Mouse (Mus musculus): ENCODE data around the gene Gfm2.
A peak's percentile ranks its signal among the peaks of the same experiment; 100 is the strongest.
"Not testable (repeated sequence)": the region's sequence is repeated elsewhere in the genome, so short reads cannot be mapped to it uniquely, and the experiment has no call there.

The Gfm2 gene

GRCm38 (mm10) chr13:97137466-97138400, at the start of gene Gfm2, which contains the start of gene Nsa2:
Gfm2 (plus strand) TSS chr13:97137937.
Nsa2 (minus strand) TSS chr13:97137937.
- peak; percentile 90 to 94 for DNase-seq

- no peak for DNase-seq
Observed at GRCm38 (mm10) chr13:97088183-97088582, 49.6 kb upstream of the Gfm2 start.

GRCm38 (mm10) chr13:97095726-97096125, 42.0 kb upstream of the Gfm2 start:
- DNase-seq: no peak

DNA sequence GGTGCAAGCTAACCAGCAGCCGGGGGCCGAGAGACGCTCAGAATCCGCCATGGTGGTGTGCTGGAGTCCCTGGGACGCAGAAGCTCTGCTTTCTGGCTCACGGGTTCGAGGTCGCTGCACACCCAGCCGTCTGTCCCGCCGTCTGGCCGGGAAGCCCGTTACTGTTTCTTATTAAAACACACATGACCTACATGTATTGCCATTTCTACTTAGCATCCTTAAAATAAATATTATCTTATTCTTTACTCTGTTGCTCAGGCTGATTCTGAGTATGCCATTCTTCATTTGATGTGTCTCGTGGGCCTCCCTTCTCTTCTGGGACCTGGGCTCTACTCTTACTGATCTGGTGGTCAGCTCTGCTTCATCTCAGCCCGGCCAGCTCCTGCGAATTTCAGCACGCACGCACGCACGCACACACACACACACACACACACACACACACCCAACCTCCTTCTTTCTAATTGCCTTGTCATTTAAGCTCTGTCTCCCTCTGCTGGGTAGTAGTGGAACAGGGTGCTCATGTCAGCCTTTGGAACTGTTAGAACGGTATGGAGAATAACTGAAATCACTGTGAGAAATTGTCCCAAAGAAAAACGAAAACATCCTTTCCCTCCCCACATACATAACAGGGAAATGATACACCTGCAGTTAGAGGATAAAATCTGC, 38.4 kb upstream of the Gfm2 start, which contains the start of gene Gm6169:
Gene Gm6169, minus strand, starts transcription at position 51 of the 666 bp plus-strand sequence.
- peak; percentile 56 to 77 for DNase-seq

GRCm38 (mm10) chr13:97104996-97105395, 32.7 kb upstream of the Gfm2 start:
- no peak for DNase-seq

DNA sequence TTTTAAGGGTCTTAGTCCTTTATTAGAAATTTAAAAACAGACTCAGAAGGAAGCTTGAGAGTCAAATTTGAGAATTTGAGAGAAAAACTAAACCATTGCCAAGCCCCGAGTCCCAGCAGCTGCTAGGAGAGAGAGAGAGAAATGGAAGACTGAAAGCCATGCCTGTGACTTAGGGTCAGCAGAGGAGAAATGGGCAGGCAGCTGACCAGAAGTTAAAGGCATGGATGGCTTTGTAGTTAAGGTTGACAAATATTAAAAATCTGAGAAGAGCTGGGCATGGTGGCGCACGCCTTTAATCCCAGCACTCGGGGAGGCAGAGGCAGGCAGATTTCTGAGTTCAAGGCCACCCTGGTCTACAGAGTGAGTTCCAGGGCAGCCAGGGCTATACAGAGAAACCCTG, 30.0 kb upstream of the Gfm2 start:
- peak; percentile 4 to 25 for DNase-seq

DNA sequence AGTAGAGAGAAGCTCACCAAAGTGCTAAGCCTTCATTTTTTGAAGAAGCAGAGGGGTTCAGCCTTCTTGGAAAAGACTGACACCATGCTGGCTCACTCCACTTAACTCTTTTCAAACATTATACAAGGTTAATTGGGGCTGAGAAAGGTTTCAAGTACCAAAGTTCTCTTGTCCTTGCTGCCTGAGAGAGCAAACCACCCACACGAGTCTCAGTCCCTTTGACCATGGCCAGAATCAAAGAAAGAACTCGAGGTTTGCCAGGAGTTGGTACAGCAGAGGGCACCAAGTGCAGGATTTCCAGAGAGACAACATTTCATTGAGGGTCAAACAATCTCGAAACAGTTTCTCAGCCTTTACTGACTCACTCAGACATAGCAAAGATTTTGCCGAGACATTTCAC, 28.7 kb upstream of the Gfm2 start:
- DNase-seq: peak; percentile 29 to 35

GRCm38 (mm10) chr13:97121341-97121740, 16.4 kb upstream of the Gfm2 start:
- no peak for DNase-seq

GRCm38 (mm10) chr13:97129654-97130053, 8.1 kb upstream of the Gfm2 start:
- not testable (repeated sequence) for DNase-seq

DNA sequence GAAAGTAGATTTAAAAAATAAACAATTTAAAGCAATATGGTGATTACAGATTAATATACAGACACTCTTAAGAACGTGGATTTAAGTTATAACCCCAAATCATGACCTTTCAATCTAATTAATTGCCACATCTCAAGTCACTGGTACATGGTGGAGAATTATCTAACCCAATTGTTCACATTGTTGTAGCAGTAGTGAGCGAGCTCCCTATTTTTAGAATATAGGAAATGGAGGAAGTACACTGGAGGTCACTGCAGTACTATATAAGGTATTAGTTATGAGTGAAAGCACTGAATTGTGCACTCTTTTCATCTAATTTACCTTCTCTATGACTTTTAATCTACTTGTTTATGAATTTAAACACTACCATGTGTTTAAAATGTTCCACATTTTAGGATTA, 7.3 kb upstream of the Gfm2 start:
- not testable (repeated sequence) for DNase-seq

- not testable (repeated sequence) for DNase-seq
Observed at GRCm38 (mm10) chr13:97138404-97138931, 731 bp downstream of the Gfm2 start.

GRCm38 (mm10) chr13:97142321-97142720, 4.6 kb downstream of the Gfm2 start:
- no peak for DNase-seq

DNA sequence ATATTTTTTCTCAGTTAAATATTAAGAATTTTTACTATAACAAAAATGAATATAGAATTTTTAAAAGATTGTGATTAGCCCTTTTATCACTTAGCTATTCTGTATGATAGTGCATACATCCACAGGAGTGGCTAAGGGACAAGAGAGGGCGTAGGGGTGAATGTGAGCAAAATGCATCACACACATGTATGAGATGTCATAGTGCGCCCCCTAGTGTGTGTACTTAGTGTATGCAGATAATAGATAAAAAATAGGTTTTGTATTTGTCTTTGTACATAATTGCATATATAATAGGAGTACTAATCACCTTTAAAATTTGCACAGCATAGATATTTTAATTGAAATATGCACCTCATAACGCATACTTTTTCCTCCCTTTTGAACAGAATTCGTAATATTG, 8.1 kb downstream of the Gfm2 start:
- peak; percentile 37 to 67 for DNase-seq

- peak; percentile 71 to 81 for DNase-seq
Observed at GRCm38 (mm10) chr13:97175520-97176264, 38.0 kb downstream of the Gfm2 start.

- no peak for DNase-seq
Observed at GRCm38 (mm10) chr13:97176731-97177130, 39.0 kb downstream of the Gfm2 start.

DNA sequence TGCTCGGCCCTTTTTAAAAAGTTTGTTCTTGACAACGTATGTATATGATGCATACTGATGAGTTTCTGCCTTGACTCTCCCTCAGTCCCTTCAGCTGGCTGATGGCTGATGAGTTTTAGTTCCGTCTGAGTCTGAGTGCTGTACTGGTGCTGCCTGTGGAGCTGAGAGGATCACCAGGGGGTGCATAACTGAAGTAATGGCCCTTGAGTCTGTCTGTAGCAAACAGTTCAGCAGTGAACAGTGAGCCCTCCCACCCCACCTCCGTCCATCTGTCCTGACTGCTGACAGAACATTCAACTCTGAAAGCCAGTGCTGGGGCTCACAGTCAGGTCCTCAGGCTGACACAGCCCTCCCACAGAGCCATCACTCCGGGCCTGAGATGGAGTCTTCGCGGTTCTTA, 41.2 kb downstream of the Gfm2 start:
- DNase-seq: no peak

- DNase-seq: no peak
Observed at GRCm38 (mm10) chr13:97180113-97180828, 42.5 kb downstream of the Gfm2 start.

- no peak for DNase-seq
Observed at GRCm38 (mm10) chr13:97182821-97183220, 45.1 kb downstream of the Gfm2 start.

DNA sequence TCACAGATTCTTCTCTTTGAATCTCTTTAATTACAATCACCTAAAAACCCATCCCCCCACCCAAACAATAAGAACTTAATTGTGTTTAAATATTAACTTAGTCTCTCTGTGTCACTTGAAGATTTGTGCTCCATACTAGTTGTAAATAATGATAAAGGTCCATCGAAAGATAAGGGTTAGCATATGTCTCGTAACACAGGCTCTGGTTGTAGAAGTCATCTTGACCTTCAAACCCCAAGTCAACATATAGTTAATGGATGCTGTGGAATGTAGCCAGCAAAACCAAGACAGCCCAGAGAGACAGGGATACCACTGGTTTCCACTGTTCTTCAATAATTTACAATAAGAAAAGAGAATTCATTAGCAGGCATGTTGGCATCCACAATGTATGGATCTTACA, 46.4 kb downstream of the Gfm2 start:
- DNase-seq: no peak

DNA sequence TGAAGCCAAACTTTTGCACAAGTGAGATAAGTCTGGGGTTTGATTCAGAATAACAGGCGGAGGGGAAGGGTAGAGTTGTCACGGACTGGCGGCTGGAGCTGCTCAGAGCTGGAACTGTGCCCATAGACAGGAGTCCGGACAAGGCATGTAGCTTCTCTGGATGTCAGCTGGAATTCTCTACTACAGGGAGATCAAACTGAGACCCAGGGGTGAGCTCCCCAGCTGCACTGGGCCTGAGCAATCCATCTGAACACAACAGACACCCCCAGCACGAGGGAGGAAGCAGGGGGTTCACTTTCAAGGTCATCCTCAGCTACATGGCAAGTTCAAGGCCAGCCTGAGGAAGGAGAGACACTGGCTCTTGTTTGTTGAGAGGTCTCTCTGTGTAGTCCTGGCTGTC, 46.9 kb downstream of the Gfm2 start:
- DNase-seq: peak in 1 of 2 experiments; percentile 45

- no peak for DNase-seq
Observed at GRCm38 (mm10) chr13:97186346-97186745, 48.6 kb downstream of the Gfm2 start.

DNA sequence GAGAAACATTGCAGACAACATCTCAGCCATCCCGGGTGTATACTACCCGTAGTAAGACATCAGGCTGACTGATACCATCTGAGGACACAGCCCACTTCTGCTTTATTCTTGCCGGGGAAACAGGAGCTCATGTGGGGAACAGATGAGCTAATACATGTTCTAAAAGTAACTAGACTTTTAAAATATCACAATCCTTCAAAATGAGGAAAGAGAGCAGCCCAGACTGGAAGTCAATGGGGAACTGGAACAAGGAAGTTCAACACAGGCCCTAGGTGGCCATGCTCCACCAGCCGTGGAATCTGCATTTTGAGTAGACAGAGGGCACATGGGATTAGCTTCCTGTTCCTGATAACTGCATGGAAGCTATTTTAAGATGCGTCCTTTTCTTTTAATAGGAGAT, 50.0 kb downstream of the Gfm2 start:
- no peak for DNase-seq
